Mouse (Mus musculus) cerebellum, adult 2 months (tissue): ENCODE results near the gene Naaladl1. TPM values are rescaled to one million over a fixed set of nuclear protein-coding genes. Genes with fewer than 3 reads are reported as not detected.

Experiments used
- DNase-seq, 2 experiments: peaks; one replicate each; pipeline ENCODE4 v3.0.0; 2021
- H3K27ac ChIP-seq: fragments of 200-500 bp; 2 replicates; pipeline ENCODE4 v1.5.1; 2012; ENCODE audit warnings: low read length, control low read depth, inconsistent platforms; ENCODE audit not compliant: insufficient read depth
- H3K27me3 ChIP-seq: fragments of 200-500 bp; 2 replicates; pipeline ENCODE4 v1.6.1; 2012; ENCODE audit warnings: inconsistent platforms, mild to moderate bottlenecking, low read length, moderate library complexity; ENCODE audit not compliant: control insufficient read depth, insufficient read depth
- H3K4me1 ChIP-seq: fragments of 200-500 bp; 2 replicates; pipeline ENCODE4 v1.6.1; 2011; ENCODE audit warnings: low read length; ENCODE audit not compliant: control insufficient read depth, insufficient read depth
- H3K4me3 ChIP-seq: fragments of 200-500 bp; replicated peaks from 2 replicates; pipeline ENCODE3; 2011; ENCODE audit warnings: mild to moderate bottlenecking, low read depth, low read length, control low read depth; ENCODE audit not compliant: insufficient read depth
- CTCF ChIP-seq: fragments of 200-500 bp; IDR thresholded peaks from 2 replicates; pipeline ENCODE4 v1.5.1; 2011; ENCODE audit warnings: low read depth, mild to moderate bottlenecking, control low read depth, low read length, moderate library complexity, borderline replicate concordance; ENCODE audit not compliant: insufficient read depth
- POLR2A ChIP-seq: fragments of 200-500 bp; IDR thresholded peaks from 2 replicates; pipeline ENCODE4 v1.6.1; 2011; ENCODE audit warnings: low read length, control low read depth, borderline replicate concordance; ENCODE audit not compliant: insufficient read depth
- WGBS: fragments of 180-500 bp; shearing (Covaris S2); methylation state at CpG from one replicate; pipeline ENCODE4 v1.1.7; 2018; 5-methylcytosine and 5-hydroxymethylcytosine counted together
- polyA plus RNA-seq: library from polyadenylated mRNA; depleted of rRNA; stranded (reverse); fragments of >200 nt; gene quantifications from 2 replicates; pipeline ENCODE4 v1.2.3, GENCODE M21; 2012; rRNA removed

Naaladl1 gene
- polyA plus RNA-seq, result 0.05 and 0.24 TPM in 2 replicates

DNA sequence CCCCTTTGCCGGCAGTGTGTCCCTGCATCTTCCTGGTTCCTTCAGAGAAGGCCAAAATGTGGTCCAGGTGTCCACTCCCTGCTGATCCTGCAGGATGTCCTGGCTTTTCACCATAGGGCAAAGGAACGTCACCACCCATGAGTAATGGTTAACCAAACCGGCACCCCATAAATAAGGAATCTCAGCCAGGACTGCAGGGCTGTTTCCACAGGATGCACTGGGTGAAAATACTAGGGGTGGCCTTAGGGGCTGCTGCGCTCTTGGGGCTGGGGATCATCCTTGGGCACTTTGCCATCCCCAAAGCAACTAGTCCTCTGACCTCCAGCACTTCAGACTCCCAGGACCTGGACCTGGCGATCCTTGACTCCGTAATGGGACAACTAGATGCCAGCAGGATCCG, at the start of gene Naaladl1:
Naaladl1 (plus strand) TSS at position 197 of the 400 bp plus-strand sequence.
- no peak within 1 kb of the TSS for H3K27ac ChIP-seq
- H3K27me3 ChIP-seq, result no peaks in the 10 kb centered on the region
- WGBS, result 88% methylated on average over 7 of the region's 7 CpGs
- H3K4me1 ChIP-seq, result no peaks in the 10 kb centered on the region
- DNase-seq, result no peak
- no peak within 1 kb of the TSS for H3K4me3 ChIP-seq
- no peak for TF ChIP-seq CTCF
- TF ChIP-seq POLR2A, result no peak

DNA sequence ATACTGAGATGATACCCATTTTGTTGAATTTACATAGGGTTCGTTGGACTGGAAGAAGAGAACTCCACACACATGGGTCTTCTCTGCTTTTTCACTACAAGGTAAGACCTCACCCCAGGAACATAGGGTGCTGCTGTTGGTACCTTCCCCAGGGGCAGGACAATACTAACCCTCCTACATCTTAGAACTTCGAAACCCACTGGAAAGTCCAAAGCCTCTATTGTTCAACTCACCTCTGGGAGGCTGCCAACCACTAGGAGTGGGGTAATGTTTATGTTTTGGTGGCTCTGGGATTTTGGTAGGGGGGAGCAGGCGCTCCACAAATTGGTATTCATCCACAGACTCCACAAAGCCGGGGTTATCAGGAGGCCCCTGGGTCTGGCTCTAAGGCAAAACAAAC, 48.9 kb upstream of the Naaladl1 start:
- WGBS, result 34% methylated on average over 4 of the region's 4 CpGs
- no peak overlapping the region for H3K27ac ChIP-seq
- TF ChIP-seq POLR2A, result no peak
- TF ChIP-seq CTCF, result no peak
- no peak overlapping the region for H3K4me3 ChIP-seq
- no peaks in the 10 kb centered on the region for H3K27me3 ChIP-seq
- H3K4me1 ChIP-seq, result peaks cover 7% of the 10 kb centered on the region; the same call in 1 of the 2 replicates
- DNase-seq, result peak; percentile 14 to 15

- under 1% methylated on average over 62 of the region's 63 CpGs for WGBS
- H3K27ac ChIP-seq, result peak within 1 kb of the TSS; percentile 63
- DNase-seq, result peak; percentile 98 to 99
- TF ChIP-seq CTCF (no peak), POLR2A (peak; percentile 99)
- no peaks in the 10 kb centered on the region for H3K27me3 ChIP-seq
- H3K4me1 ChIP-seq, result peaks cover 12% of the 10 kb centered on the region
- peak within 1 kb of the TSS; percentile 90 for H3K4me3 ChIP-seq
These were observed 48.1 kb upstream of the Naaladl1 start, which contains the start of the genes Mrpl49 and Fau for GRCm38 (mm10) chr19:6057313-6058096. Gene Mrpl49 (minus strand): TSS chr19:6057785. Gene Fau (plus strand): TSS chr19:6057844.

DNA sequence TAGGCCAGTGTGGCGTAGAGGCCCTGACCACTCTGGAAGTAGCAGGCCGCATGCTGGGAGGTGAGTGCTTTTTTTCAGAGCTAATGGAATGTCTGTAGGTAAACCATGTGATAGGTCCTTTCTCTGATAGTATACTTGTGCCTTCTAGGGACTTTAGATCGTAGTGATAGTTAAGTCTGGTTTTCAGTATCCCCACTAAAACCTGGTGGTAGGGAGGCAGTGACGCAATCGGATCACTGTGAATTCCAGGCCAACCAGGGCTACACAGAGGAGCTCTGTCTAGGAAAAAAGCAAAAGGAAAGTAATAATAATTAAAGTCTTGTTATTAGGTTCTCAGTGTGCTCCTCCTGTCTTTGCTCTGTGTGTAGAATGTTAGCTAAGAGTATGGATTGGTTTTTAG, 47.1 kb upstream of the Naaladl1 start:
- TF ChIP-seq CTCF (no peak), POLR2A (no peak)
- peak overlapping the region; percentile 58 for H3K4me3 ChIP-seq
- H3K27me3 ChIP-seq, result no peaks in the 10 kb centered on the region
- H3K27ac ChIP-seq, result no peak overlapping the region
- WGBS, result 22% methylated on average over 5 of the region's 5 CpGs
- no peak for DNase-seq
- peaks cover 19% of the 10 kb centered on the region for H3K4me1 ChIP-seq

GRCm38 (mm10) chr19:6058966-6059365, 46.6 kb upstream of the Naaladl1 start:
- peaks cover 19% of the 10 kb centered on the region for H3K4me1 ChIP-seq
- H3K27ac ChIP-seq, result no peak overlapping the region
- H3K27me3 ChIP-seq, result no peaks in the 10 kb centered on the region
- H3K4me3 ChIP-seq, result peak overlapping the region; percentile 58
- peak; percentile 6 to 9 for DNase-seq
- TF ChIP-seq POLR2A (no peak), CTCF (no peak)
- WGBS, result 82% methylated on average over 5 of the region's 5 CpGs

- WGBS, result under 1% methylated on average over 58 of the region's 58 CpGs
- peak; percentile 88 to 91 for DNase-seq
- Histone ChIP-seq H3K27me3 (no peaks in the 10 kb centered on the region), H3K4me1 (peaks cover 19% of the 10 kb centered on the region), H3K27ac (peak within 1 kb of the TSS; percentile 67), H3K4me3 (peak within 1 kb of the TSS; percentile 75)
- TF ChIP-seq CTCF (no peak), POLR2A (peak; percentile 63)
These were observed 44.5 kb upstream of the Naaladl1 start, which contains the start of gene Znhit2 for GRCm38 (mm10) chr19:6061021-6061533. Gene Znhit2 (plus strand): TSS chr19:6061192.

- Histone ChIP-seq H3K27me3 (no peaks in the 10 kb centered on the region), H3K4me3 (peak overlapping the region; percentile 75), H3K4me1 (peaks cover 25% of the 10 kb centered on the region), H3K27ac (peak overlapping the region; percentile 67)
- DNase-seq, result peak; percentile 38 to 45
- WGBS, result under 1% methylated on average over 44 of the region's 44 CpGs
- no peak for TF ChIP-seq CTCF
- no peak for TF ChIP-seq POLR2A
These were observed 43.8 kb upstream of the Naaladl1 start for GRCm38 (mm10) chr19:6061641-6062302.
